Mouse (Mus musculus) T-helper 2 cell (primary cell): ENCODE measurements at regions not wholly inside any gene's neighbourhood (a gene's known extent, or its start where the extent isn't known, plus 50 kb on each side); places are given as distances from the start of the nearest gene placed in this dataset.
"Not testable (repeated sequence)": the region's sequence is repeated elsewhere in the genome, so short reads cannot be mapped to it uniquely, and the experiment has no call there.

Experiments used
- in situ Hi-C: fragments of 300-600 bp; cut with MboI, MseI; formaldehyde crosslinking; loops from one replicate; pipeline ENCODE4 v1.15.1; 2025; ENCODE audit warnings: high pct_unique_total_duplicates

DNA sequence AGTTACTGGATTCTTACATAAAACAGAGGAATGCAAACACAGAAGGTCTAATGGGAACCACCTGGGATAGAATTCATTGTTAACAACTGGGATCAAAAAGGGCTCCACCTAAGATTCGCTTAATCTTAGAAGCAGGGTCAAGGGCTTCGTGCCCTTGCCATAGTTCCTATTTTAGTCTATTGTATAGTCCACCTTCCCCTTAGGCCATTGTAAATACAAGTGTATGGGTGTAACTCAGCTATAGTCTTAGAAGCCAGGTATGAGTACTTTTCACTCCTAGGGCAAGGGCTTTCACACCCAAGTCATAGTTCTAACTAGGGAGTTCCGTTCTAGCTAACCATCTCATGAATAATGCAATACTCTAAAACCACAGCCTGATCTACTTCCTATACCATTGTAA, 2046.7 kb upstream of the A830018L16Rik start:
- in situ Hi-C loops: not testable (repeated sequence)

- in situ Hi-C loops: loop anchor here (10.0 kb wide), 1 partner anchor 1140 kb away; no protein-coding TSS in a partner anchor
Observed at GRCm38 (mm10) chr1:9375144-9375543, 2038.8 kb upstream of the A830018L16Rik start.
